Mouse (Mus musculus) heart, postnatal 25 days (tissue): ENCODE measurements at regions not wholly inside any gene's neighbourhood (a gene's known extent, or its start where the extent isn't known, plus 50 kb on each side); places are given as distances from the start of the nearest gene placed in this dataset.

Source experiments
- DNase-seq: peaks from one replicate; pipeline ENCODE4 v3.0.0; 2022; ENCODE audit warnings: low spot score
- intact Hi-C: fragments of 180-260 bp; cut with DNase I; formaldehyde crosslinking; loops from one replicate; pipeline ENCODE4 v1.15.1; 2025

DNA sequence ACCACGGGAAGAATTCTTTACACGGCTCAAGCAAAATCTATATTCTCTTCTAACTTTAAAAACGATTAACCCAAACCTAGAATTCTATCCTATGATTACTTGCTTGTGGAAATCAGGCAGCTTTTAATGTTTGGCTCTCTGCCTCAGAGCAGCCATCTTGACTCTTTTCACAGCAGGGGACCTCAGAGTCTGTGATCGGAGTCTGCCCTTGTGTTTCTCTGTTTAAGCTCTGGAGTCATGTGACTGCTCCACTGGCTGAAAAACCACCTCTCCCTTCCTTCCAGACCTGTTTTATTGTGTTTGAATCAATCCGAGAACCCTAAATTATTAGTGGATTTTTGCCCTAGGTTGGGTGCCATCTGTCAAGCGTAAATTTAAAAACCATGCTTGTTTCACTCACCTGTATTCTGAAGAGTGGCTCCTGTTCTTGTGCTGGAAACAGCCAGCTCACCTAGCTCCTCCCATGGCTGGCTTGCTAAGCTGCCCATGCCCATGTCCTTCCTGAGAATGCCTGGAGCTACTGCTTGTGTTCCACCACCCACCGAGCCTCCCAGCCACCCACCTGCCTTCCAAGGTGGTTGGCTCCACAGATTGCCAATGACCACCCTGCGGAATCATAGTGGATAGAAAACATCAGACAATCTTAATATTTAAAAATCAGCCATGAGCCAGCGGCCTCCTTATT is 62.6 kb downstream of the Perp start:
- DNase-seq: no peak
- intact Hi-C loops: loop anchor here (5.0 kb wide), 1 partner anchor 345 kb away; no protein-coding TSS in a partner anchor

- no peak for DNase-seq
- intact Hi-C loops: loop anchor here (5.0 kb wide), 1 partner anchor 347 kb away; no protein-coding TSS in a partner anchor
These were observed 64.5 kb downstream of the Perp start for GRCm38 (mm10) chr10:18909307-18909706.

- DNase-seq: no peak
- intact Hi-C loops: no loop called here
These were observed 66.1 kb downstream of the Perp start for GRCm38 (mm10) chr10:18910898-18911297.

- no peak for DNase-seq
- intact Hi-C loops: loop anchor here (5.0 kb wide), 1 partner anchor 605 kb away; no protein-coding TSS in a partner anchor
These were observed 72.3 kb downstream of the Perp start for GRCm38 (mm10) chr10:18917120-18917616.

DNA sequence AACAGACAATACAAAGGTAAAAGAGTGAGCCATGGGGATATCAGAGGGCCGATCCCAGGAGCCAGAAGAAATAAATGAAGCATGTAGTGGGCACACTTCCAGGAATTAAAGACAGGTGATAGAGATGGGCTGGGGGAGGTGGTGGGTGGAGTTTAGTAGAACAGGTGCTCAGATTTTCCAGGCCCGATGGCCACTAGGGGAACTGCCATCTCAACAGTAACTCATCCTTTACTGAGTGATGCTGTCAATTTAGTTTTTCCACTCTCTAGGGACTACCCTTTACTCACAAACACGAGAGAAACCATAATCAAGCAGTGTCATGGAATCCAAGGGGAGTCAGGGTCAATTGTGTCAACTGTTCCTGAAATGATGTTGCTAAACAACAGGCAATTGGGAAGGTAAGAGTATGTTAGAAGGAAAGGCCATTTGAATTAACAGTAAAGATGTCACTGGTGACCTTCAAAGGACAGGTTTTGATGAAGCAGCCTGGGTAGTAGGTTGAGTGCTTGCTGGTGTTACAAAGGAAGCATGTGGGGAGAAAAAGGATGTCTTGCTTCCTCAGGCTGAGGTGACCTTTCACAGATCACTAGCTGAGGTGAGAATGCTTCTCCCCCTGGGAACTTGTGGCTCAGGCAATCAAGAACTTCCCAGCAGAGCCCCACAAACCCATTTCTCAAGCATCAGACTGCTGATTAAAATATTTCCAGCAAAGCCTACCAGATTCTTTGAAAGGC is 78.4 kb downstream of the Perp start:
- DNase-seq: no peak
- intact Hi-C loops: no loop called here

- intact Hi-C loops: no loop called here
- no peak for DNase-seq
These were observed 83.0 kb downstream of the Perp start for GRCm38 (mm10) chr10:18927811-18928210.

DNA sequence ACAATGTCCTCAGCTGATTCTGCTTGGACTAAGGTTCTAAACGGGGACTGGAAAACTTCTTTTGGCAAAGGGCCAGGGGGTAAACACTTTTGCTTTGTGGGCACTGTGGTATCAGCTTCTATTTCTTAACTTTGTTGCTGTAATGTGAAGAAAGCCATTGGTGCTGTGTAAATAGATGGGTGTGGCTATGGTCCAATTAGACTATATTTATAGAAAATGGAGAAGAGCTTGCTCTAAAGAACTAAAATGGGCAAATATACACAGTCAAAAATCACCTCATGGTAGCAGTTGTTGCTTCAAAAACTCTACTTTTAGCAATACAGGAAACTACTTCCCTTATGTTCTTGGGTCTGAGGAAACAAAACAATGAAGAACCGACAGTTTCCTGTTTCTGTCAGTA is 84.1 kb downstream of the Tnfaip3 start:
- DNase-seq: no peak
- intact Hi-C loops: no loop called here

GRCm38 (mm10) chr10:18941447-18941846 is 74.0 kb downstream of the Tnfaip3 start:
- intact Hi-C loops: no loop called here

GRCm38 (mm10) chr10:18941908-18942307 is 73.5 kb downstream of the Tnfaip3 start:
- intact Hi-C loops: no loop called here

More at GRCm38 (mm10) chr10:18941447-18941846, 74.0 kb downstream of the Tnfaip3 start:
- no peak for DNase-seq

DNA sequence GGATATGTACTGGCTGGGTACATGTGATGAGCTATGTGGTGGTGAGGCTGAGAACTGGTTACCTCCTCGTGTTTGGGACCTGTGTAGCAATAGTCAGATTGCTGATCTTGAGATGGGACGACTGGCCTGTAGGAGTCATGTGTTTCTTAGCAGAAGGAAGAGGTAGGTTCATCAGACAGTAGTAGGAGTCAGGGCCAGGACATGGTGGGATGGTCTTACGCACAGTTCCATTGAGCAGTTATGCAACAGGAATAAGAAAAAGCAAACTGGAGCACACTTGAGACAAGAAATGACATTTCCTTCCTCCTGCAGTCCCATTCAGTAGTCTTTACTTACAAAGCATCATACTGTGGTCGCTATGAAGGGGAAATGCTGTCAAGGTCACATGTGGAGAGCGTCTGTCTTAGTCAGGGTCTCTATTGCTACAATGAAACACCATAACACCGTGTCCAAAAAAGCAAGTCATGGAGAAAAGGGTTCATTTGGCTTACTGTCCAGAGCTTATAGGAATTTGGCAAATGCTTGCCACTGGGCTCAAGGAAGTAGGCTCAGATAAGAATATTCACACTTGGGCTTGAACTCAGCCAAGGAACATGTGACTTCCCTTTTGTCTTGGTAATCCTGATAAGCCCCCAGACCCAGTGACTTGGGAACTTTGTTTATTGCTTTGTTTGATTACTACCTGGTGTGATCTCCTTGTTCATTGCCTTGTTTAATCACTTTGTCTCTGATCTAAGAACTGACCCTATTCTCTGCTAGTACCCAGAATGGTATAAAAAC is 72.0 kb downstream of the Tnfaip3 start:
- intact Hi-C loops: no loop called here
- DNase-seq: no peak

More at GRCm38 (mm10) chr10:18941908-18942307, 73.5 kb downstream of the Tnfaip3 start:
- no peak for DNase-seq

- intact Hi-C loops: no loop called here
- no peak for DNase-seq
These were observed 68.7 kb downstream of the Tnfaip3 start for GRCm38 (mm10) chr10:18946727-18947126.
